Mouse (Mus musculus) G1E (cell line): ENCODE data around the gene Ldlrad3.

ENCODE experiments used
- CTCF ChIP-seq: IDR thresholded peaks from 2 replicates; pipeline ENCODE4 v1.5.1; 2012; ENCODE audit warnings: low read depth, low read length, inconsistent platforms, mixed read lengths
- GATA1 ChIP-seq: IDR thresholded peaks from 2 replicates; pipeline ENCODE4 v1.6.1; 2012; ENCODE audit warnings: borderline replicate concordance, low read length, inconsistent platforms, mixed read lengths
- GATA2 ChIP-seq: IDR thresholded peaks from 2 replicates; pipeline ENCODE4 v1.6.1; 2012; ENCODE audit warnings: low read depth, low read length, inconsistent platforms, borderline replicate concordance
- TAL1 ChIP-seq: conservative IDR thresholded peaks from 2 replicates; pipeline ENCODE4 v1.6.1; 2012; ENCODE audit warnings: low read depth, low read length, inconsistent platforms, mixed read lengths

DNA sequence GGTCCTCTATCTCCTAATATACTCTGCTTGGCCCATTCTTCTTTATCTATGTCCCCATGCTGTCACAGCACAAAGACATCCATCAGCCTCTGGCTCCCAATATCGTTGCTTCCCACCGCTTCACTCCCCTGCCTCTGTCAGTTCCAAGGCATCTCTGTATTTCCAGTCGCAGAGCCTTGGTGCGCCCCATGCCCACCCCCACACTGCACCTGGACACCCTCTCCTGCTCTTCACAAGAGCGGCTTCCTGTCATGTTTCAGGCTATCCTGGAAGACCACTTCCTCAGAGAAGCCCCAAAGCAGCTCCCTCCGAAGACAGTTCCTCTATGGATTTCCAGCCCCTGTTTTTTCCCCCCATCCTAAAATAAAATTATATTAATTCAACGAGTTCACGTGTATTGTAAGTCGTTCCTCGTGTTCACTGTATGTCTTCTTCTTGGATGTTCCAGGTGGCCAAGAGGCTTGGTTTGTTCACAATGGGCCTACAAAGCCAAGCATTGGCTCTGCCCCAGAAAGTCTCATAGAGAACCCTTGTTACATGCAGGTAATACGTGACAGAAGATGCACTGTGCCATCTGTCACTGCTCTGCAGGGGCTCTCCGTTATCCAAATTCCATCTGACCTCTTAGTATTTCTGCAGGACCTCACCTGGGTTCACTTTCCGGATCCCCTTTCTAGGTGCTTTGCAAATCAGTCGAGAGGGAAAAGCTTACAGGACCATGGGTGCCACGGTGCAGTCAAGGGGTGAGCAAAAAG is 276.7 kb downstream of the Ldlrad3 start:
- TF ChIP-seq CTCF (no peak), GATA1 (no peak), GATA2 (no peak), TAL1 (no peak)
